Mouse (Mus musculus): Measurements from ENCODE around the gene Nck1. TPM values are rescaled to one million over a fixed set of nuclear protein-coding genes. Genes with fewer than 3 reads are reported as not detected.

The Nck1 gene
- polyA plus RNA-seq, 1 experiment from 2014 or later, result 26.3 TPM

DNA sequence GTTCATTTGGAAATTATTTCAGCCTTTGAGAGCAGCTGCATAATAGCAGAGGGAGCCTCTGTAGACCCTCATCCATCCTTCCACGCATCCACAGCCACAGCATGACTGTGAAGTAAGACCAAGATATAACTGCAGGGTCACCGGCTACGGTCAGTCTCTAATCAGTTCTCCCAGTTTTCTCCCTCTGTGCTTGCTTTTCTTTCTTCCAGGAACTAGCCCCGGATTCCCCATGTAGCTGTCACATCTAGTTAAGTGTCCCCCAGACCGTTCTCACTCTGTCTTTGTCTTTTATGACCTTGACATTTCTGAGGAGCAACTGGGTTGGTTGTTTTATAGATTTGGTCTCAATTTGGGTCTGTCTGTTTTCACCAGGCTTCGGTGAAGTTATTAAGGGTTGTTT is 64.3 kb downstream of the Nck1 start:
- no peak overlapping the region for H3K27ac ChIP-seq (ENCODE audit: low read depth)
- no peak overlapping the region for H3K4me3 ChIP-seq (ENCODE audit: low read depth, low read length)
- no peak overlapping the region for H3K4me2 ChIP-seq (ENCODE audit: low read depth, low read length)
- H3K9ac ChIP-seq (replicated peaks), result no peak overlapping the region
- H3K4me1 ChIP-seq (ENCODE audit: insufficient read depth), result no peaks in the 10 kb centered on the region
- no peaks in the 10 kb centered on the region for H3K27me3 ChIP-seq (ENCODE audit: insufficient read depth, low read length)
- H3K36me3 ChIP-seq (replicated peaks; ENCODE audit: insufficient read depth, low read length), result no peaks in the 10 kb centered on the region; the same call in 1 of the 2 replicates
- ATAC-seq (no peak), DNase-seq (no peak)
- 75% methylated on average over 6 of the region's 6 CpGs for WGBS (ENCODE audit: insufficient replicate concordance)
- TF ChIP-seq CTCF (IDR thresholded peaks at IDR 0.05; ENCODE audit: low read depth) (no peak), EP300 (IDR thresholded peaks at IDR 0.05; ENCODE audit: low read depth) (no peak)
- peaks cover 3% of the 10 kb centered on the region; the same call in 1 of the 2 replicates for H3K9me3 ChIP-seq (ENCODE audit: low read length)

DNA sequence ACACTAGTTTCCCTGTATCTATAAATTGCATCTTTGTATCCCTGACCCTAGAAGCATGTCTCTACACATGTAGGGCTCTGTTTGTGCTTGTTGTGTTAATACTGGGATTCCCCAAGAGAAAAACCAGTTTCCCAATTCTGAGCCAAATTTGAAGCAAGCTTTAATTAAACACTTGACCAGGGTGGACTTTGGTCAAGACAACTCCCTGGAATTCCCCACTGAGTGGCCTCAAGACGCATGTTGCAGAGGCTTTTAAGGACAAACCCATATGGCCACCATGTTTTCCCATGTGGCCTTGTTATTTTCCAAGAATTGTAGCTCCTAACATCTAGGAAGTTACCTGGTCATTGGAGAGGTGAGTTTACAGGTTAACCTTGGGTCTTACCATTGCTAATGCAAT is 71.9 kb downstream of the Nck1 start:
- H3K36me3 ChIP-seq (replicated peaks; ENCODE audit: insufficient read depth, low read length), result no peaks in the 10 kb centered on the region
- no peaks in the 10 kb centered on the region for H3K4me1 ChIP-seq (ENCODE audit: insufficient read depth)
- ATAC-seq (no peak), DNase-seq (no peak)
- H3K9me3 ChIP-seq (ENCODE audit: low read length), result peaks cover 3% of the 10 kb centered on the region; the same call in 1 of the 2 replicates
- no peak overlapping the region for H3K9ac ChIP-seq (replicated peaks)
- no peak overlapping the region for H3K4me2 ChIP-seq (ENCODE audit: low read depth, low read length)
- 82% methylated on average over 1 of the region's 1 CpGs for WGBS (ENCODE audit: insufficient replicate concordance)
- H3K4me3 ChIP-seq (ENCODE audit: low read depth, low read length), result no peak overlapping the region
- no peaks in the 10 kb centered on the region for H3K27me3 ChIP-seq (ENCODE audit: insufficient read depth, low read length)
- TF ChIP-seq CTCF (IDR thresholded peaks at IDR 0.05; ENCODE audit: low read depth) (no peak), EP300 (IDR thresholded peaks at IDR 0.05; ENCODE audit: low read depth) (no peak)
- no peak overlapping the region for H3K27ac ChIP-seq (ENCODE audit: low read depth)

DNA sequence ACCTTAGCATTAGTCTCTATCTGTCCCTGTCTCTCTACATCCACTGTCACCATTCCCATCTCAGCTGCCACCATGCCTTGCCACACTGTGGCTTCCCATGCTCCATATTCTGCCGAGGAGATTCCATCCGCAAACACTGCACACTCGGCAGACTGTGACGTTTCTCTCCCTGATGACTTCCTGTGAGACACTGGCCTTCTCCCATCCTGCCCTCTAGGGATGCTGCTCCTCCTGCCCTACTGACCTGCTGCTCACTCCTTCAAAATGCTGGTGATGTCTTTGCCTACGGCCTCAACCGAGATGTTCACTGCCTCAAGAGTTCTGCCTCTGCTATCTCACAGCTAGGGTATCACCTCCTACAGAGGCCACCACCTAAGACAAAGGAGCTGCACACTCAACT is 72.6 kb downstream of the Nck1 start:
- Histone ChIP-seq H3K4me2 (ENCODE audit: low read depth, low read length) (no peak overlapping the region), H3K9ac (replicated peaks) (no peak overlapping the region), H3K27ac (ENCODE audit: low read depth) (no peak overlapping the region), H3K9me3 (ENCODE audit: low read length) (peaks cover 3% of the 10 kb centered on the region; the same call in 1 of the 2 replicates), H3K4me3 (ENCODE audit: low read depth, low read length) (no peak overlapping the region), H3K4me1 (ENCODE audit: insufficient read depth) (no peaks in the 10 kb centered on the region), H3K36me3 (replicated peaks; ENCODE audit: insufficient read depth, low read length) (0 out of 2 replicates have a peak, but pooled peaks cover under 1% of the 10 kb centered on the region), H3K27me3 (ENCODE audit: insufficient read depth, low read length) (no peaks in the 10 kb centered on the region)
- TF ChIP-seq CTCF (IDR thresholded peaks at IDR 0.05; ENCODE audit: low read depth) (no peak), EP300 (IDR thresholded peaks at IDR 0.05; ENCODE audit: low read depth) (no peak)
- DNase-seq (no peak), ATAC-seq (no peak)
- WGBS (ENCODE audit: insufficient replicate concordance), result 80% methylated on average over 6 of the region's 6 CpGs

DNA sequence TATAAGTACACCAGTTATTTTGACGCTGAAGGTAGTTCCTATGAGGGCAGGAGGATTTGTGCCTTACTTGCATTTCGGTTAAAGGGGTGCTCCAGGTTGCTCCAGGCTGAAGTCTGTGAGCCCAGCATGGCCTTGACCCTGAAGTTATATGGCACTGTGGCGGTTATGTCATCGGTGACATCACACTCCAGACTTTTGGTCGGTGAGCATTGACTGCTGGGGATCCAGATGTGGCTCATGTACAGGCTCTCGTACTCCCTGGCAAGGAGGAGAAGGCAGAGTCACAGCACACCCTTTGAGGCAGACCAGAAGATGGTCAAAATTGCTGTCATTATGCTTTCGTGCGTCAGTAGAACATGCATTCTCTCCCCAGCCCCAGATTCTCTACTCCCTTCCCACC is 73.0 kb downstream of the Nck1 start:
- H3K4me1 ChIP-seq (ENCODE audit: insufficient read depth), result no peaks in the 10 kb centered on the region
- 0 out of 2 replicates have a peak, but pooled peaks cover 3% of the 10 kb centered on the region for H3K36me3 ChIP-seq (replicated peaks; ENCODE audit: insufficient read depth, low read length)
- no peak overlapping the region for H3K4me2 ChIP-seq (ENCODE audit: low read depth, low read length)
- peaks cover 3% of the 10 kb centered on the region; the same call in 1 of the 2 replicates for H3K9me3 ChIP-seq (ENCODE audit: low read length)
- no peak overlapping the region for H3K4me3 ChIP-seq (ENCODE audit: low read depth, low read length)
- no peak overlapping the region for H3K9ac ChIP-seq (replicated peaks)
- no peak for DNase-seq
- TF ChIP-seq EP300 (IDR thresholded peaks at IDR 0.05; ENCODE audit: low read depth) (no peak), CTCF (IDR thresholded peaks at IDR 0.05; ENCODE audit: low read depth) (no peak)
- H3K27me3 ChIP-seq (ENCODE audit: insufficient read depth, low read length), result no peaks in the 10 kb centered on the region
- no peak for ATAC-seq
- WGBS (ENCODE audit: insufficient replicate concordance), result 86% methylated on average over 8 of the region's 8 CpGs
- no peak overlapping the region for H3K27ac ChIP-seq (ENCODE audit: low read depth)

DNA sequence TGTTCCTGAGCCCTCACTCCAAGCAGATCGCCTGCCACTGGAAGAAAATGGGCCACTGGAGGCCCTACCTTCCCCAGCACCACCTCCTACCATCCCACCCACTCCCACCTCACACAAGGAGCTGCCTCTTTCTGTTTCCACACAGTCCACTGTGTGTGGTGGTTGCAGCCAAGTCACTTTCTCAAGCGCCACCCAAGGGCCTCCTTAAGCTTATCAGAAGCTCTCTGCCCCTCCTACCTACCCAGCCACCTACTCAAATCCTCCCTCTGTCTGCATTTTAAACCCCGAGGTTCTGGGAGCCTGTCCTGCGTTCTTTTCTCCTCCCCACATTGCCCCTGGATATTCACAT is 74.4 kb downstream of the Nck1 start:
- Histone ChIP-seq H3K4me3 (ENCODE audit: low read depth, low read length) (no peak overlapping the region), H3K4me2 (ENCODE audit: low read depth, low read length) (no peak overlapping the region), H3K9me3 (ENCODE audit: low read length) (no peaks in the 10 kb centered on the region), H3K27ac (ENCODE audit: low read depth) (no peak overlapping the region), H3K36me3 (replicated peaks; ENCODE audit: insufficient read depth, low read length) (0 out of 2 replicates have a peak, but pooled peaks cover 3% of the 10 kb centered on the region), H3K9ac (replicated peaks) (no peak overlapping the region), H3K27me3 (ENCODE audit: insufficient read depth, low read length) (no peaks in the 10 kb centered on the region), H3K4me1 (ENCODE audit: insufficient read depth) (no peaks in the 10 kb centered on the region)
- no peak for ATAC-seq
- DNase-seq, result no peak
- TF ChIP-seq CTCF (IDR thresholded peaks at IDR 0.05; ENCODE audit: low read depth) (no peak), EP300 (IDR thresholded peaks at IDR 0.05; ENCODE audit: low read depth) (no peak)
- 57% methylated on average over 4 of the region's 4 CpGs for WGBS (ENCODE audit: insufficient replicate concordance)

DNA sequence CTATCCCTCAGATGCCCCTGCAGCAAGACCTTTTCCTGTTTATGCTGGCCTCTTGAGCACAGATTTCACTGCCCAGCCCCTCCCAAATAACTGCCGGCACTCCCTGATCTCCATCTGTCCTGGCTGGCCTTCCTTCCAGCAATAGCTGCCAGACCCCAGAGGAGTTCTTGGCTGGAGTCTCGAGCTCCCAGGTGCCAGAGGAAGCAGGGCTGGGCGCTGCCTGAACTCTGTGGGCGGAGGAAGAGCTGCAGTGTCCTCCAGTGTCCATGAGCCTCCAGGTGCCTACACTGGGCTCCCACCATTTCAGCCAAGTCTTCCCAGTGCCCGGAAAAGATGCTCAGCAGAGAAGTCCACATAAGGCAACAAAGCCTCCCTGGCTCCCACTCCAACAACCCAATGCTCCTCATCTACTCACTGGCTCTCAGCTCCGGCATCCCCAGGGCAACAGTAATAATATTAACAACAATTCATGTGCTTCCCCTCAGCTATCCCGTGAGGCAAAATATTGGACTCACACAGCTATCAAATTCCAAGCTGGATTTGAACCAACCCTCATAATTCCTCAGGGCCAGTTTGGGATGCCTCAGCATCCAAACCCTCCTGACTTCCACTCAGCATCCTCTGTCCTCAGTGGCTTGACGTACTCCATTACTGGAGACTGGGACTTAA is 74.9 kb downstream of the Nck1 start:
- Histone ChIP-seq H3K36me3 (replicated peaks; ENCODE audit: insufficient read depth, low read length) (0 out of 2 replicates have a peak, but pooled peaks cover 3% of the 10 kb centered on the region), H3K4me1 (ENCODE audit: insufficient read depth) (no peaks in the 10 kb centered on the region), H3K27me3 (ENCODE audit: insufficient read depth, low read length) (no peaks in the 10 kb centered on the region), H3K9me3 (ENCODE audit: low read length) (no peaks in the 10 kb centered on the region), H3K27ac (ENCODE audit: low read depth) (no peak overlapping the region), H3K4me2 (ENCODE audit: low read depth, low read length) (no peak overlapping the region), H3K9ac (replicated peaks) (no peak overlapping the region), H3K4me3 (ENCODE audit: low read depth, low read length) (no peak overlapping the region)
- no peak for TF ChIP-seq CTCF (IDR thresholded peaks at IDR 0.05; ENCODE audit: low read depth)
- no peak for TF ChIP-seq EP300 (IDR thresholded peaks at IDR 0.05; ENCODE audit: low read depth)
- no peak for ATAC-seq
- DNase-seq, result no peak
- WGBS (ENCODE audit: insufficient replicate concordance), result 67% methylated on average over 8 of the region's 8 CpGs
